Mouse (Mus musculus): ENCODE data around the gene Exoc1.

The Exoc1 gene

GRCm38 (mm10) chr5:76609702-76610370 is 80.7 kb downstream of the Exoc1 start:
- DNase-seq (ENCODE audit: low spot score) = no peak

DNA sequence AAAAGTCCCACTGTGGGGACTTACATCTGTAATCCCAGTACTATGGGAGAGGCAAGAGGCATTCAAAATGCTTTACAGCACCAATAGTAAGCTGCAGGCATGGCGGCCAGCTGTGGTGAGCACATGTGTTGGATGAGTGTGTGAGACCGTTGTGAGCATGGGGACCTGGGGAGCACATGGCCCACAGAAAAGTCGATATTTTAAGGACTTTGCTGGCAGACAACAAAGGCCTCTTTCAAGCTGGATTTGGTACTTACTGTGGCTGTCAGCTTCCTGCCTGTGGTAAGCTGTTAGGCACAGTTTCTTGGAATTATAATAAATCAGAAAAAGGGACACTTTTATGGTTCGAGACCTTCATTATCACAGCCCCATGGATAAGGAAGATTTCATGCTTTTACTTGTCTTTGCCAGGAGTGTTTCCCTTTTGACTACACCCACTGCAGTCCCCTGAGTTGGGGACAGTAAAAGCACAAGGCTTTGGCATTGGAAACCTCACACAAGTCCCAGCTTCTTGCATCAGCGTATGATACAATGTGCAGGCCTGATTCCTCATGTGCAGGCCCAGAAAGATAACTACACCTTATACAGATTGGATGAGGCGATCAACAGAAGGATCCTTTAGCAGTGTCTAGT is 83.9 kb downstream of the Exoc1 start:
- no peak for DNase-seq (ENCODE audit: low spot score)

- DNase-seq (ENCODE audit: low spot score) = no peak
These were observed 86.2 kb downstream of the Exoc1 start for GRCm38 (mm10) chr5:76615276-76615675.

- DNase-seq (ENCODE audit: low spot score) = no peak
These were observed 87.2 kb downstream of the Exoc1 start for GRCm38 (mm10) chr5:76616196-76616747.

- no peak for DNase-seq (ENCODE audit: low spot score)
These were observed 89.6 kb downstream of the Exoc1 start for GRCm38 (mm10) chr5:76618750-76619149.

All from embryo, embryonic 10 days (tissue).